Comparison of ENCODE assay signal across 13 mouse cellular contexts in genomic region chr13:63979581-63979980, GRCm38 (mm10).
A peak's percentile ranks its signal among the peaks of the same experiment; 100 is the strongest.
DNase-seq lines count a peak whose midpoint lies in the region; ATAC-seq and TF ChIP-seq lines count a peak whose summit lies in the region.
"Had no signal": no experiment of that assay in that cellular context is flagged by ENCODE, and none has a peak within 500 bp of the region (broad histone marks: within the 10 kb centered on the region; RNA-seq: fewer than 3 reads in every experiment).

No protein-coding gene starts in this region.

- intact Hi-C loops in left cerebral cortex, adult 2 months (cut with DNase I): no loop called here

- ATAC-seq in hindbrain, embryonic 16.5 days: no peak
- ATAC-seq in midbrain, postnatal 0 days (ENCODE audit: low FRiP score): no peak
- ATAC-seq in embryonic facial prominence, embryonic 15.5 days (ENCODE audit: insufficient number of reproducible peaks, low FRiP score, low TSS enrichment, low read depth): no peak
- no peak for ATAC-seq in stomach, embryonic 16.5 days (ENCODE audit: insufficient read depth, low FRiP score)

- H3K36me3 ChIP-seq in hindbrain, embryonic 10.5 days: no peaks in the 10 kb centered on the region
- no peaks in the 10 kb centered on the region for H3K36me3 ChIP-seq in hindbrain, embryonic 16.5 days (ENCODE audit: control insufficient read depth, insufficient read depth, low read length)
- H3K36me3 ChIP-seq in midbrain, embryonic 10.5 days: no peaks in the 10 kb centered on the region
- peaks cover 10% of the 10 kb centered on the region; the same call in 1 of the 2 replicates for H3K36me3 ChIP-seq in midbrain, postnatal 0 days (ENCODE audit: insufficient read depth, low read length)
- no peaks in the 10 kb centered on the region for H3K36me3 ChIP-seq in embryonic facial prominence, embryonic 15.5 days
- H3K36me3 ChIP-seq in stomach, embryonic 16.5 days (ENCODE audit: control insufficient read depth, insufficient read depth, low read length): no peaks in the 10 kb centered on the region
- H3K36me3 ChIP-seq: heart, embryonic 12.5 days; liver, embryonic 15.5 days had no signal

- 5% methylated on average over 1 of the region's 1 CpGs for WGBS in hindbrain, embryonic 10.5 days
- WGBS in hindbrain, embryonic 16.5 days: 10% methylated on average over 1 of the region's 1 CpGs
- WGBS in midbrain, embryonic 10.5 days: 5% methylated on average over 1 of the region's 1 CpGs
- WGBS in midbrain, postnatal 0 days: 13% methylated on average over 1 of the region's 1 CpGs
- 39% methylated on average over 1 of the region's 1 CpGs for WGBS in embryonic facial prominence, embryonic 15.5 days
- WGBS in stomach, embryonic 16.5 days: 33% methylated on average over 1 of the region's 1 CpGs

- H3K9ac ChIP-seq in hindbrain, embryonic 16.5 days (ENCODE audit: low read depth, low read length): no peak overlapping the region
- H3K9ac ChIP-seq in midbrain, postnatal 0 days (replicated peaks; ENCODE audit: low read length, poor library complexity, severe bottlenecking): no peak overlapping the region
- H3K9ac ChIP-seq in embryonic facial prominence, embryonic 15.5 days: no peak overlapping the region
- no peak overlapping the region for H3K9ac ChIP-seq in stomach, embryonic 16.5 days (ENCODE audit: low read length)
- H3K9ac ChIP-seq: forebrain, embryonic 13.5 days; heart, embryonic 12.5 days; liver, embryonic 15.5 days had no signal

- H3K27ac ChIP-seq in hindbrain, embryonic 10.5 days: peak overlapping the region; percentile 79
- H3K27ac ChIP-seq in hindbrain, embryonic 16.5 days (ENCODE audit: low read depth, low read length): no peak overlapping the region
- H3K27ac ChIP-seq in midbrain, embryonic 10.5 days (replicated peaks): peak overlapping the region; percentile 83
- H3K27ac ChIP-seq in midbrain, postnatal 0 days (ENCODE audit: low read depth, low read length): no peak overlapping the region
- peak overlapping the region; percentile 76; the same call in 1 of the 2 replicates for H3K27ac ChIP-seq in embryonic facial prominence, embryonic 15.5 days (replicated peaks)
- peak overlapping the region; percentile 68 for H3K27ac ChIP-seq in stomach, embryonic 16.5 days (ENCODE audit: low read length)
- no peak overlapping the region for H3K27ac ChIP-seq in left cerebral cortex, adult 2 months
- H3K27ac ChIP-seq: forebrain, embryonic 13.5 days; gastrocnemius, adult 2 months; liver, embryonic 15.5 days had no signal

- H3K9me3 ChIP-seq in hindbrain, embryonic 10.5 days: no peaks in the 10 kb centered on the region
- H3K9me3 ChIP-seq in hindbrain, embryonic 16.5 days (ENCODE audit: control insufficient read depth, low read length): no peaks in the 10 kb centered on the region
- no peaks in the 10 kb centered on the region for H3K9me3 ChIP-seq in midbrain, embryonic 10.5 days (replicated peaks)
- H3K9me3 ChIP-seq in midbrain, postnatal 0 days (ENCODE audit: low read length): no peaks in the 10 kb centered on the region
- no peaks in the 10 kb centered on the region for H3K9me3 ChIP-seq in embryonic facial prominence, embryonic 15.5 days (replicated peaks)
- no peaks in the 10 kb centered on the region for H3K9me3 ChIP-seq in stomach, embryonic 16.5 days (replicated peaks; ENCODE audit: control insufficient read depth, low read length)
- H3K9me3 ChIP-seq: forebrain, embryonic 13.5 days; heart, embryonic 12.5 days; liver, embryonic 15.5 days had no signal

- H3K4me2 ChIP-seq in hindbrain, embryonic 16.5 days (ENCODE audit: low read length): no peak overlapping the region
- no peak overlapping the region for H3K4me2 ChIP-seq in midbrain, postnatal 0 days (ENCODE audit: low read depth, low read length, poor library complexity, severe bottlenecking)
- no peak overlapping the region for H3K4me2 ChIP-seq in embryonic facial prominence, embryonic 15.5 days (replicated peaks)
- no peak overlapping the region for H3K4me2 ChIP-seq in stomach, embryonic 16.5 days (ENCODE audit: low read depth, low read length)
- H3K4me2 ChIP-seq: forebrain, embryonic 13.5 days; heart, embryonic 12.5 days; liver, embryonic 15.5 days had no signal

- DNase-seq in hindbrain, embryonic 10.5 days (ENCODE audit: low spot score): no peak
- no peak for DNase-seq in midbrain, embryonic 10.5 days (ENCODE audit: low spot score)
- DNase-seq in midbrain, postnatal 0 days (ENCODE audit: low spot score): no peak
- no peak for DNase-seq in left cerebral cortex, adult 2 months (ENCODE audit: extremely low spot score in 1 of 2, low spot score in 2 of 2)
- no peak for DNase-seq in thymus, postnatal 0 days (ENCODE audit: low spot score)
- DNase-seq: cerebellum, adult 2 months; gastrocnemius, adult 2 months had no signal

- peaks cover 29% of the 10 kb centered on the region for H3K27me3 ChIP-seq in hindbrain, embryonic 10.5 days (ENCODE audit: insufficient read depth, poor library complexity, severe bottlenecking)
- no peaks in the 10 kb centered on the region for H3K27me3 ChIP-seq in hindbrain, embryonic 16.5 days (replicated peaks; ENCODE audit: control insufficient read depth, insufficient read depth, low read length)
- H3K27me3 ChIP-seq in midbrain, embryonic 10.5 days (ENCODE audit: low read depth, poor library complexity, severe bottlenecking): peaks cover 19% of the 10 kb centered on the region; the same call in 1 of the 2 replicates
- H3K27me3 ChIP-seq in midbrain, postnatal 0 days (ENCODE audit: insufficient read depth, low read length): 0 out of 2 replicates have a peak, but pooled peaks cover 2% of the 10 kb centered on the region
- H3K27me3 ChIP-seq in embryonic facial prominence, embryonic 15.5 days: no peaks in the 10 kb centered on the region; the same call in 1 of the 2 replicates
- no peaks in the 10 kb centered on the region for H3K27me3 ChIP-seq in stomach, embryonic 16.5 days (ENCODE audit: control insufficient read depth, insufficient read depth, low read length)
- H3K27me3 ChIP-seq: heart, embryonic 12.5 days; liver, embryonic 15.5 days had no signal

- TF ChIP-seq CTCF in midbrain, postnatal 0 days (IDR thresholded peaks at IDR 0.05): no peak
- TF ChIP-seq CTCF in left cerebral cortex, adult 2 months (IDR thresholded peaks at IDR 0.05): no peak

- H3K4me3 ChIP-seq in hindbrain, embryonic 10.5 days: no peak overlapping the region
- no peak overlapping the region for H3K4me3 ChIP-seq in hindbrain, embryonic 16.5 days (ENCODE audit: low read length)
- no peak overlapping the region for H3K4me3 ChIP-seq in midbrain, embryonic 10.5 days
- no peak overlapping the region for H3K4me3 ChIP-seq in midbrain, postnatal 0 days (ENCODE audit: low read depth, low read length)
- no peak overlapping the region for H3K4me3 ChIP-seq in embryonic facial prominence, embryonic 15.5 days (replicated peaks)
- no peak overlapping the region for H3K4me3 ChIP-seq in stomach, embryonic 16.5 days (replicated peaks; ENCODE audit: low read length)
- no peak overlapping the region for H3K4me3 ChIP-seq in left cerebral cortex, adult 2 months
- H3K4me3 ChIP-seq: forebrain, embryonic 13.5 days; gastrocnemius, adult 2 months; heart, embryonic 12.5 days; liver, embryonic 15.5 days had no signal

- peaks cover 27% of the 10 kb centered on the region for H3K4me1 ChIP-seq in hindbrain, embryonic 10.5 days (replicated peaks)
- no peaks in the 10 kb centered on the region for H3K4me1 ChIP-seq in hindbrain, embryonic 16.5 days (ENCODE audit: control insufficient read depth, insufficient read depth, low read depth, low read length)
- peaks cover 37% of the 10 kb centered on the region for H3K4me1 ChIP-seq in midbrain, embryonic 10.5 days
- no peaks in the 10 kb centered on the region for H3K4me1 ChIP-seq in midbrain, postnatal 0 days (ENCODE audit: insufficient read depth, low read length)
- peaks cover 15% of the 10 kb centered on the region for H3K4me1 ChIP-seq in embryonic facial prominence, embryonic 15.5 days
- peaks cover 20% of the 10 kb centered on the region for H3K4me1 ChIP-seq in stomach, embryonic 16.5 days (ENCODE audit: control insufficient read depth, insufficient read depth, low read length)
- H3K4me1 ChIP-seq: liver, embryonic 15.5 days had no signal

Comparison
In these comparisons a context has a peak if more than half of its experiments do, and no peak if none do; other contexts are left out.
1. H3K27ac ChIP-seq: peak in hindbrain, embryonic 10.5 days (single experiment), midbrain, embryonic 10.5 days (single experiment), embryonic facial prominence, embryonic 15.5 days (single experiment) and stomach, embryonic 16.5 days (single experiment); none in hindbrain, embryonic 16.5 days (single experiment), midbrain, postnatal 0 days (single experiment) and left cerebral cortex, adult 2 months (single experiment).